Mouse (Mus musculus): Measurements from ENCODE around the gene Ass1.

DNA sequence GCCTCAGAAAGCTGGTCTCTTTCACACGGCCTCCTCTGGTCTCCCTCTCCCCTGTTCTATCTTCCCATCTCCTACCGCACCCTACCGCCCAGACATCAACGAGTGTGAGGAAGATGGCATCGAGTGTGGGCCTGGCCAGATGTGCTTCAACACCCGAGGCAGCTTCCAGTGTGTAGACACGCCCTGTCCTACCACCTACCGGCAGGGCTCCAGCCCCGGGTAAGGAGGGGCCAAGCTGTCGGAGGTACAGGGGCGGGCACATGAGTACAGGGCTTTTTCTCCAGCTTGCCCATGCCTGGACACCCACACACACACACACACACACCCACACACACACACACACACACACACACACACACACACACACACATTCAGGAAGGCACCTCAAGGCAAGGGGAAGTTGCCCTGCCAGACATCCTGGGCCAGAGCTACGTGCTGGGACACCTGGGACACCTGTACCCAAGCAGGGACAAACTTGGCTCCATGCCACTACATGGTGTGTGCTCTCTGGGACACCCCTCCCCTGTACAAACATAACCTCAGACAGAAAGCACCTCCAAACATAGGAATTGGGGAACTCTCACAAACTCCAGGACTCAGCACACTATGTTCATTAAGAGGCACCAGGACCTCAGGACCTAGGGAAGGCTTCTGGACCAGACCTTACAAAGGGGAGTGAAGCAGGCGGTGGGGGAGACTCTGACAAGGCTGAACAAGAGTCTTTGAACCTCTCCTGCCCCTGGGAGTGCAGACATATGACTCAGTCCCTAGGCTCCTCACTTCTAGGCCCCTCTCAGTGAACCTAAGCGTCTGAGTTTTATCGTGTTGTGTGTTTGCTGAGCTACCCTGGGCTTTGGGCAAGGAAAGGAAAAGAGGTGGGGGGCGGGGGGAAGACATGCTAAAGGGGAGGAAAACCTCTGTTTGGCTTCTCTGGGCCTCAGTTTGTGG is 10.7 kb upstream of the Ass1 start:
- TF ChIP-seq CTCF (IDR thresholded peaks at IDR 0.05; ENCODE audit: borderline replicate concordance, insufficient read depth, low read length) (no peak), POLR2A (IDR thresholded peaks at IDR 0.05; ENCODE audit: low read depth, low read length) (no peak; the same call in 1 of the 2 replicates)
